Mouse (Mus musculus) mouse trophoblast stem cell (cell line): ENCODE measurements at regions not wholly inside any gene's neighbourhood (a gene's known extent, or its start where the extent isn't known, plus 50 kb on each side); places are given as distances from the start of the nearest gene placed in this dataset.

Source experiments
- in situ Hi-C, 2 experiments: fragments of 300-500 bp; cut with MseI, MboI; formaldehyde crosslinking; loops; 2 replicates in 1 of 2; 3 replicates in 1 of 2; pipeline ENCODE4 v1.15.1; 2025

GRCm38 (mm10) chr11:20460501-20460921, 82.5 kb upstream of the Sertad2 start:
- in situ Hi-C loops, result loop anchor here (25.0 kb wide), 1 partner anchor 177 kb away; no protein-coding TSS in a partner anchor

- in situ Hi-C loops, result loop anchor here (25.0 kb wide), 1 partner anchor 175 kb away; no protein-coding TSS in a partner anchor
These were observed 81.0 kb upstream of the Sertad2 start for GRCm38 (mm10) chr11:20462076-20462475.

- in situ Hi-C loops, result loop anchor here (25.0 kb wide), 1 partner anchor 174 kb away; no protein-coding TSS in a partner anchor
These were observed 79.8 kb upstream of the Sertad2 start for GRCm38 (mm10) chr11:20463173-20463681.

- in situ Hi-C loops, result loop anchor here (25.0 kb wide), 1 partner anchor 173 kb away; no protein-coding TSS in a partner anchor
These were observed 78.5 kb upstream of the Sertad2 start for GRCm38 (mm10) chr11:20464564-20464963.

- in situ Hi-C loops, result loop anchor here (25.0 kb wide), 1 partner anchor 171 kb away; no protein-coding TSS in a partner anchor
These were observed 76.5 kb upstream of the Sertad2 start for GRCm38 (mm10) chr11:20466591-20466990.

- in situ Hi-C loops, result loop anchor here (25.0 kb wide), 1 partner anchor 169 kb away; no protein-coding TSS in a partner anchor
These were observed 74.6 kb upstream of the Sertad2 start for GRCm38 (mm10) chr11:20468319-20469018.

GRCm38 (mm10) chr11:20469368-20469767, 73.7 kb upstream of the Sertad2 start:
- in situ Hi-C loops, result loop anchor here (25.0 kb wide), 1 partner anchor 168 kb away; no protein-coding TSS in a partner anchor

- in situ Hi-C loops, result loop anchor here (25.0 kb wide), 1 partner anchor 167 kb away; no protein-coding TSS in a partner anchor
These were observed 72.7 kb upstream of the Sertad2 start for GRCm38 (mm10) chr11:20470396-20470795.

- in situ Hi-C loops, result loop anchor here (25.0 kb wide), 1 partner anchor 165 kb away; no protein-coding TSS in a partner anchor
These were observed 70.7 kb upstream of the Sertad2 start for GRCm38 (mm10) chr11:20472336-20472735.

GRCm38 (mm10) chr11:20475629-20476028, 67.4 kb upstream of the Sertad2 start:
- in situ Hi-C loops, result no loop called here

GRCm38 (mm10) chr11:20476494-20476893, 66.6 kb upstream of the Sertad2 start:
- in situ Hi-C loops, result no loop called here

GRCm38 (mm10) chr11:20477183-20478037, 65.6 kb upstream of the Sertad2 start:
- in situ Hi-C loops, result no loop called here

- in situ Hi-C loops, result no loop called here
These were observed 62.4 kb upstream of the Sertad2 start for GRCm38 (mm10) chr11:20480632-20481031.

GRCm38 (mm10) chr11:20485371-20485770, 57.7 kb upstream of the Sertad2 start:
- in situ Hi-C loops, result no loop called here
